Mouse (Mus musculus): ENCODE measurements at regions not wholly inside any gene's neighbourhood (a gene's known extent, or its start where the extent isn't known, plus 50 kb on each side); places are given as distances from the start of the nearest gene placed in this dataset.

GRCm38 (mm10) chr11:113049593-113049992 lies 267.6 kb downstream of the Sox9 start:
- DNase-seq = no peak
- TF ChIP-seq POLR2A (IDR thresholded peaks at IDR 0.05; ENCODE audit: insufficient read depth, low read depth, low read length) = no peak
- TF ChIP-seq EP300 (IDR thresholded peaks at IDR 0.05; ENCODE audit: insufficient read depth, low read depth, low read length) = no peak
- TF ChIP-seq CTCF (IDR thresholded peaks at IDR 0.05) = no peak
- H3K4me3 ChIP-seq = no peak overlapping the region
- no peaks in the 10 kb centered on the region for H3K79me2 ChIP-seq (replicated peaks; ENCODE audit: control insufficient read depth, insufficient read depth, low read length)
- H3K4me1 ChIP-seq (ENCODE audit: control insufficient read depth, insufficient read depth, low read length) = peaks cover 4% of the 10 kb centered on the region
- no peak overlapping the region for H3K27ac ChIP-seq
- H3K9ac ChIP-seq (ENCODE audit: low read depth, low read length) = no peak overlapping the region
- no peaks in the 10 kb centered on the region for H3K36me3 ChIP-seq (ENCODE audit: control insufficient read depth, insufficient read depth, low read length)
- 70% methylated on average over 8 of the region's 8 CpGs for WGBS
- no peaks in the 10 kb centered on the region for H3K27me3 ChIP-seq (ENCODE audit: control insufficient read depth, insufficient read depth, low read length)
- intact Hi-C loops (cut with DNase I) = no loop called here

GRCm38 (mm10) chr11:113052536-113052935 lies 270.5 kb downstream of the Sox9 start:
- no peaks in the 10 kb centered on the region for H3K36me3 ChIP-seq (ENCODE audit: control insufficient read depth, insufficient read depth, low read length)
- no peak overlapping the region for H3K27ac ChIP-seq
- no peaks in the 10 kb centered on the region for H3K79me2 ChIP-seq (replicated peaks; ENCODE audit: control insufficient read depth, insufficient read depth, low read length)
- intact Hi-C loops (cut with DNase I) = no loop called here
- no peak overlapping the region for H3K9ac ChIP-seq (ENCODE audit: low read depth, low read length)
- peaks cover 8% of the 10 kb centered on the region for H3K4me1 ChIP-seq (ENCODE audit: control insufficient read depth, insufficient read depth, low read length)
- no peak for DNase-seq
- TF ChIP-seq POLR2A (IDR thresholded peaks at IDR 0.05; ENCODE audit: insufficient read depth, low read depth, low read length) (no peak), CTCF (IDR thresholded peaks at IDR 0.05) (no peak), EP300 (IDR thresholded peaks at IDR 0.05; ENCODE audit: insufficient read depth, low read depth, low read length) (no peak)
- no peaks in the 10 kb centered on the region for H3K27me3 ChIP-seq (ENCODE audit: control insufficient read depth, insufficient read depth, low read length)
- H3K4me3 ChIP-seq = no peak overlapping the region
- WGBS = 94% methylated on average over 11 of the region's 11 CpGs

DNA sequence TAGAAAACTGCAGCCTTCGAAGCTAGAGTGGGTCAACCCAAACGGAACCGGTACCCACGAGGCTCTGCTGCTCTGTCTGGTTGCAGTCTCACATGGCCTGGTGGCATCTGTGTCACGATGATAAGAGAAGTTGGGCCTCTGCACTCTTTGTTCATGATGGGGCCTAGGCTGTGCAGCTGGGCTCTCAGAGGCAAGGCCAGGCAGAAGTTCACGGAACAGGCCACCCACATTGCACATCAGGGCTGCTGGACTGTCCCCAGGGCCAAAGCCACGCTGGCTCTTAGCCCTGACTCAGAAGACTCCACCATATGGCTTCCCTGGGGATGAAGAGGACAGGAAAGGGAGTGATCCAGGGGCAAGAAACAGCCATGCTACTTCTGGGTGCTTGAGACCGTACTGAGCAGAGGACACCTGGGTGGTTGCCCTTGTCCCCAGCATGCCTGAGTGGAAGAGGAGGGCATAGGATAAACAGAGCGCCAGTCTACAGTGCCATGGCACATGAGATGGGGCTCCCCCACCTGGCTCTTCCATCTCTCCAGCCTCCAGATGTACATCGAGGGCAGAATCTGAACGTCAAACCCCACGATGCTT lies 274.1 kb downstream of the Sox9 start:
- TF ChIP-seq EP300 (IDR thresholded peaks at IDR 0.05; ENCODE audit: insufficient read depth, low read depth, low read length) (0 out of 2 replicates have a peak, but pooled peaks have one; percentile 11), POLR2A (IDR thresholded peaks at IDR 0.05; ENCODE audit: insufficient read depth, low read depth, low read length) (no peak), CTCF (IDR thresholded peaks at IDR 0.05) (no peak)

GRCm38 (mm10) chr11:113056824-113057223 lies 274.8 kb downstream of the Sox9 start:
- Histone ChIP-seq H3K79me2 (replicated peaks; ENCODE audit: control insufficient read depth, insufficient read depth, low read length) (no peaks in the 10 kb centered on the region), H3K9ac (ENCODE audit: low read depth, low read length) (no peak overlapping the region), H3K27me3 (ENCODE audit: control insufficient read depth, insufficient read depth, low read length) (no peaks in the 10 kb centered on the region), H3K36me3 (ENCODE audit: control insufficient read depth, insufficient read depth, low read length) (no peaks in the 10 kb centered on the region), H3K27ac (no peak overlapping the region), H3K4me1 (ENCODE audit: control insufficient read depth, insufficient read depth, low read length) (peaks cover 6% of the 10 kb centered on the region), H3K4me3 (no peak overlapping the region)
- WGBS = 8% methylated on average over 5 of the region's 5 CpGs
- peak; percentile 26 to 46 for DNase-seq
- TF ChIP-seq POLR2A (IDR thresholded peaks at IDR 0.05; ENCODE audit: insufficient read depth, low read depth, low read length) = no peak
- no peak for TF ChIP-seq EP300 (IDR thresholded peaks at IDR 0.05; ENCODE audit: insufficient read depth, low read depth, low read length)
- no peak for TF ChIP-seq CTCF (IDR thresholded peaks at IDR 0.05)
- intact Hi-C loops (cut with DNase I) = no loop called here

More for the DNA sequence above, 274.1 kb downstream of the Sox9 start:
- Histone ChIP-seq H3K79me2 (replicated peaks; ENCODE audit: control insufficient read depth, insufficient read depth, low read length) (no peaks in the 10 kb centered on the region), H3K9ac (ENCODE audit: low read depth, low read length) (no peak overlapping the region), H3K27ac (no peak overlapping the region), H3K36me3 (ENCODE audit: control insufficient read depth, insufficient read depth, low read length) (no peaks in the 10 kb centered on the region), H3K27me3 (ENCODE audit: control insufficient read depth, insufficient read depth, low read length) (no peaks in the 10 kb centered on the region), H3K4me3 (no peak overlapping the region), H3K4me1 (ENCODE audit: control insufficient read depth, insufficient read depth, low read length) (peaks cover 5% of the 10 kb centered on the region)
- intact Hi-C loops (cut with DNase I) = no loop called here
- peak; percentile 51 to 65 for DNase-seq
- 42% methylated on average over 12 of the region's 12 CpGs for WGBS

DNA sequence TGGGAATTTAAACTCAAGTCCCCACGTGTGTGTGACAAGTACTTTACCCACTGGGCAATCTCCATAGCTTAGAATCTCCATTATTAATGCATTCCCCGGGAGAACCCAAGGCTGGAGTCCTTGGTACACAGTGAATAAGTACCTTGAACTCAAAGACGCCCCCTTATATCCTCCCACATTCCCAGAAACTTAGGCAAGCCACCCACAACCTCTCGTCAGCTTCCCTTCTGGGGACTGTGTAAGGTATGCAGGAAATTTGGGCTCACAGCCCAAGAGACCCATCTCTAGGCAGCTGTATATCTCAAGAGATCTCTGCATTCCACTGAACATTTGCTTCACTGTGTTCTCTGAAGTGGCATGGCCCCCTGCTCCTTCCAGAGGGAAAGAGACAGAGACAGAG lies 288.3 kb downstream of the Sox9 start:
- Histone ChIP-seq H3K36me3 (ENCODE audit: control insufficient read depth, insufficient read depth, low read length) (no peaks in the 10 kb centered on the region), H3K27ac (no peak overlapping the region), H3K4me1 (ENCODE audit: control insufficient read depth, insufficient read depth, low read length) (no peaks in the 10 kb centered on the region), H3K9ac (ENCODE audit: low read depth, low read length) (no peak overlapping the region), H3K4me3 (no peak overlapping the region), H3K27me3 (ENCODE audit: control insufficient read depth, insufficient read depth, low read length) (no peaks in the 10 kb centered on the region), H3K79me2 (replicated peaks; ENCODE audit: control insufficient read depth, insufficient read depth, low read length) (no peaks in the 10 kb centered on the region)
- intact Hi-C loops (cut with DNase I) = no loop called here
- TF ChIP-seq EP300 (IDR thresholded peaks at IDR 0.05; ENCODE audit: insufficient read depth, low read depth, low read length) (no peak), POLR2A (IDR thresholded peaks at IDR 0.05; ENCODE audit: insufficient read depth, low read depth, low read length) (no peak)
- DNase-seq = no peak
- WGBS = 86% methylated on average over 4 of the region's 4 CpGs

GRCm38 (mm10) chr11:113071942-113072341 lies 289.9 kb downstream of the Sox9 start:
- Histone ChIP-seq H3K36me3 (ENCODE audit: control insufficient read depth, insufficient read depth, low read length) (no peaks in the 10 kb centered on the region), H3K79me2 (replicated peaks; ENCODE audit: control insufficient read depth, insufficient read depth, low read length) (no peaks in the 10 kb centered on the region), H3K4me1 (ENCODE audit: control insufficient read depth, insufficient read depth, low read length) (no peaks in the 10 kb centered on the region), H3K9ac (ENCODE audit: low read depth, low read length) (no peak overlapping the region), H3K27me3 (ENCODE audit: control insufficient read depth, insufficient read depth, low read length) (no peaks in the 10 kb centered on the region), H3K4me3 (no peak overlapping the region), H3K27ac (no peak overlapping the region)
- TF ChIP-seq POLR2A (IDR thresholded peaks at IDR 0.05; ENCODE audit: insufficient read depth, low read depth, low read length) (no peak), EP300 (IDR thresholded peaks at IDR 0.05; ENCODE audit: insufficient read depth, low read depth, low read length) (no peak), CTCF (IDR thresholded peaks at IDR 0.05) (no peak)
- 80% methylated on average over 10 of the region's 10 CpGs for WGBS
- no peak for DNase-seq
- intact Hi-C loops (cut with DNase I) = no loop called here
